Mouse (Mus musculus): ENCODE data around the gene Tank. TPM values are rescaled to one million over a fixed set of nuclear protein-coding genes. Genes with fewer than 3 reads are reported as not detected.

Gene Tank
- polyA plus RNA-seq, 1 experiment from 2014 or later = 39.8 TPM

DNA sequence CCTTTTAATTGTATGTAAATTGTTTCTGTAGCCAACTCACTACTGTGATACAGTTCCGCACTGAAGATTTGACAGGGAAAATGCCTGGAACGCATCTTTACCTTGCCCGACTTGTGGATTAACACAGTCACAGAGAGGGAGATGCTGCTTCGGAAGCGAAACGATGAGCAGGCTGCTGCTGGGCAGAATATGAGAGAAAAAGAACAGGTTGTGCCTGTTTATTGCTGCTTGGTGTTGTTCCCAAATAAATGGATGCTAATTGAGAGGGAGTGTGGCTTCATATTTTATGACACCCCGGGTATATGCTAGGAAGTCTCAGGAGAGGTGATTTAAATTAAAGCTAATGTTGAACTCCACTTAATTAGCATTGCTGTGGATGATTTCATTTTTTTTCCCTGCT lies 23.0 kb upstream of the Tank start:
- Histone ChIP-seq H3K36me3 (ENCODE audit: control insufficient read depth, insufficient read depth, low read length) (no peaks in the 10 kb centered on the region), H3K4me2 (ENCODE audit: low read depth) (no peak overlapping the region), H3K9ac (ENCODE audit: low read length) (no peak overlapping the region), H3K4me3 (ENCODE audit: low read depth, low read length) (no peak overlapping the region), H3K27ac (ENCODE audit: low read depth, low read length) (no peak overlapping the region), H3K4me1 (ENCODE audit: control insufficient read depth, insufficient read depth, low read length) (no peaks in the 10 kb centered on the region), H3K9me3 (ENCODE audit: control insufficient read depth, low read length) (no peaks in the 10 kb centered on the region), H3K27me3 (ENCODE audit: control insufficient read depth, insufficient read depth, low read length) (no peaks in the 10 kb centered on the region)
- WGBS = 76% methylated on average over 7 of the region's 7 CpGs
- DNase-seq (ENCODE audit: low spot score) (no peak), ATAC-seq (ENCODE audit: insufficient read depth, low FRiP score, low TSS enrichment) (no peak)

- Histone ChIP-seq H3K27me3 (ENCODE audit: control insufficient read depth, insufficient read depth, low read length) (no peaks in the 10 kb centered on the region), H3K4me1 (ENCODE audit: control insufficient read depth, insufficient read depth, low read length) (no peaks in the 10 kb centered on the region), H3K9ac (ENCODE audit: low read length) (no peak overlapping the region), H3K4me2 (ENCODE audit: low read depth) (no peak overlapping the region), H3K27ac (ENCODE audit: low read depth, low read length) (no peak overlapping the region), H3K36me3 (ENCODE audit: control insufficient read depth, insufficient read depth, low read length) (no peaks in the 10 kb centered on the region), H3K4me3 (ENCODE audit: low read depth, low read length) (no peak overlapping the region), H3K9me3 (ENCODE audit: control insufficient read depth, low read length) (no peaks in the 10 kb centered on the region)
- WGBS = 69% methylated on average over 2 of the region's 2 CpGs
- DNase-seq (ENCODE audit: low spot score) (no peak), ATAC-seq (ENCODE audit: insufficient read depth, low FRiP score, low TSS enrichment) (no peak)
These were observed 22.6 kb upstream of the Tank start for GRCm38 (mm10) chr2:61555825-61556224.

DNA sequence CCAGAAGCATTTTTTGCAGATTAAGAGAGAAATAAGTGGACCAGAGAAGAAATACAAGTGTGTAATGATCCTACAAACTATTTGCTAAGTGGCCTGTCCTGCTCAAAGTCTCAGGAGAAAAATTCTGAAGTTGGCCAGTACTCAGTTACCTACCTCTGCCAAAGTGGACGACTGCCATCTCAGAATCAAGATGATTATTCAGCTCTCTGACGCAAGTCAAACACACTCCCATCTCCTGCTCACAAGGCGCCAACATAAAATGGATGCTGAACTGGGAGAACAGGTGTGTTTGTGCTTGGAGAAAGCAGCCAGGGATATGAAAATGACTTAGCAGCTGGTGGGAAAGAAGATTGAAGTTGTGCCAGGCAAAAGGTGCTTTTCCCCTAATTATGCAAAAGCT lies 21.7 kb upstream of the Tank start:
- Histone ChIP-seq H3K27ac (ENCODE audit: low read depth, low read length) (no peak overlapping the region), H3K9me3 (ENCODE audit: control insufficient read depth, low read length) (no peaks in the 10 kb centered on the region), H3K4me2 (ENCODE audit: low read depth) (no peak overlapping the region), H3K36me3 (ENCODE audit: control insufficient read depth, insufficient read depth, low read length) (no peaks in the 10 kb centered on the region), H3K4me3 (ENCODE audit: low read depth, low read length) (no peak overlapping the region), H3K9ac (ENCODE audit: low read length) (no peak overlapping the region), H3K27me3 (ENCODE audit: control insufficient read depth, insufficient read depth, low read length) (no peaks in the 10 kb centered on the region), H3K4me1 (ENCODE audit: control insufficient read depth, insufficient read depth, low read length) (no peaks in the 10 kb centered on the region)
- 82% methylated on average over 3 of the region's 3 CpGs for WGBS
- DNase-seq (ENCODE audit: low spot score) (no peak), ATAC-seq (ENCODE audit: insufficient read depth, low FRiP score, low TSS enrichment) (no peak)

GRCm38 (mm10) chr2:61557848-61558471 lies 20.4 kb upstream of the Tank start:
- H3K27me3 ChIP-seq (ENCODE audit: control insufficient read depth, insufficient read depth, low read length) = no peaks in the 10 kb centered on the region
- ATAC-seq (ENCODE audit: insufficient read depth, low FRiP score, low TSS enrichment) (no peak), DNase-seq (ENCODE audit: low spot score) (no peak)
- H3K4me1 ChIP-seq (ENCODE audit: control insufficient read depth, insufficient read depth, low read length) = no peaks in the 10 kb centered on the region
- no peak overlapping the region for H3K4me2 ChIP-seq (ENCODE audit: low read depth)
- no peak overlapping the region for H3K4me3 ChIP-seq (ENCODE audit: low read depth, low read length)
- H3K9me3 ChIP-seq (ENCODE audit: control insufficient read depth, low read length) = no peaks in the 10 kb centered on the region
- no peak overlapping the region for H3K9ac ChIP-seq (ENCODE audit: low read length)
- no peaks in the 10 kb centered on the region for H3K36me3 ChIP-seq (ENCODE audit: control insufficient read depth, insufficient read depth, low read length)
- 89% methylated on average over 5 of the region's 5 CpGs for WGBS
- H3K27ac ChIP-seq (ENCODE audit: low read depth, low read length) = no peak overlapping the region

DNA sequence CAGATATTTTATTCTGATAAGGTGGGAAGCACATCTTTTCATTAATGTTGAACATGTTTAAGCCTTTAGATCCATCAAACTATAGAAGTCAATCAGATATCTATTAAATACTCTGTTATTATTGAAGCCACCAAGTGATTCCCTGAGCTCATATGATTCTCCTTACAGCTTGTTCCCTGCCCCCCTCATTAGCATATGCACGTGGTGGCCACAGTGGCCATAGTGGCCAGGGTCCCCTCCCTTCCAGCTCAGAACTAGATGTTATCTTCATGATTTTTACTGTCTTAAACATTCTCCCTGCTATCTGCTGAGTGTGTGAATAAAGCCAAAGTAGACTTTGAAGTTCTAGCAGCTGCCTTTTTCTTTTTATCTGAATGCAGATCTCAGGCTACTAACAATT lies 17.3 kb upstream of the Tank start:
- ATAC-seq (ENCODE audit: insufficient read depth, low FRiP score, low TSS enrichment) (no peak), DNase-seq (ENCODE audit: low spot score) (no peak)
- 6% methylated on average over 1 of the region's 1 CpGs for WGBS
- Histone ChIP-seq H3K36me3 (ENCODE audit: control insufficient read depth, insufficient read depth, low read length) (no peaks in the 10 kb centered on the region), H3K4me2 (ENCODE audit: low read depth) (no peak overlapping the region), H3K4me1 (ENCODE audit: control insufficient read depth, insufficient read depth, low read length) (no peaks in the 10 kb centered on the region), H3K9me3 (ENCODE audit: control insufficient read depth, low read length) (no peaks in the 10 kb centered on the region), H3K27me3 (ENCODE audit: control insufficient read depth, insufficient read depth, low read length) (no peaks in the 10 kb centered on the region), H3K27ac (ENCODE audit: low read depth, low read length) (no peak overlapping the region), H3K4me3 (ENCODE audit: low read depth, low read length) (no peak overlapping the region), H3K9ac (ENCODE audit: low read length) (no peak overlapping the region)

- Histone ChIP-seq H3K4me1 (ENCODE audit: control insufficient read depth, insufficient read depth, low read length) (no peaks in the 10 kb centered on the region), H3K27ac (ENCODE audit: low read depth, low read length) (no peak overlapping the region)
- WGBS = 85% methylated on average over 6 of the region's 6 CpGs
These were observed 15.2 kb upstream of the Tank start for GRCm38 (mm10) chr2:61563202-61563601.

GRCm38 (mm10) chr2:61567045-61567783 lies 11.2 kb upstream of the Tank start:
- WGBS = 88% methylated on average over 4 of the region's 4 CpGs
- no peaks in the 10 kb centered on the region for H3K4me1 ChIP-seq (ENCODE audit: control insufficient read depth, insufficient read depth, low read length)

More at GRCm38 (mm10) chr2:61563202-61563601, 15.2 kb upstream of the Tank start:
- no peak overlapping the region for H3K9ac ChIP-seq (ENCODE audit: low read length)
- no peaks in the 10 kb centered on the region for H3K36me3 ChIP-seq (ENCODE audit: control insufficient read depth, insufficient read depth, low read length)
- H3K9me3 ChIP-seq (ENCODE audit: control insufficient read depth, low read length) = no peaks in the 10 kb centered on the region
- ATAC-seq (ENCODE audit: insufficient read depth, low FRiP score, low TSS enrichment) (no peak), DNase-seq (ENCODE audit: low spot score) (no peak)
- H3K4me3 ChIP-seq (ENCODE audit: low read depth, low read length) = no peak overlapping the region
- no peaks in the 10 kb centered on the region for H3K27me3 ChIP-seq (ENCODE audit: control insufficient read depth, insufficient read depth, low read length)
- no peak overlapping the region for H3K4me2 ChIP-seq (ENCODE audit: low read depth)

DNA sequence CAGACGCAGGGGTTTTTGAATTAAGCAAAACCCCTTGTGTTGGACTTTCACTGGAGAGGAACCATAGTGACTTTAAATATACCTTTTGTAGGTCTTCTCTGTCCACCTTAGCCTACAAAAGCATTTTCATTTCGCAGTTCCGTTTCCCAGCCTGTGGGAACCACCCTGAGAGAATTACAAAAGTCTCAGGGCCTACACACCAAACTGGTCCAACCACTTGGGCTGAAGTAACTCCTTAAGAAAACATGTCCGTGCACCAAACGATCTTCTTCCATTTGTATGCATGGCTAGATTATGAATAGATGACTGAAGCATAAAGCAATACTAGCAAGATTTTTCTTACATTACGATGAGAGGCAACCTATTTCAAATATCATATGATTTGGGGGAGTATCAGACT lies 9.2 kb upstream of the Tank start:
- Histone ChIP-seq H3K9me3 (ENCODE audit: control insufficient read depth, low read length) (no peaks in the 10 kb centered on the region), H3K4me1 (ENCODE audit: control insufficient read depth, insufficient read depth, low read length) (no peaks in the 10 kb centered on the region), H3K36me3 (ENCODE audit: control insufficient read depth, insufficient read depth, low read length) (no peaks in the 10 kb centered on the region), H3K4me3 (ENCODE audit: low read depth, low read length) (no peak overlapping the region), H3K4me2 (ENCODE audit: low read depth) (no peak overlapping the region), H3K9ac (ENCODE audit: low read length) (no peak overlapping the region), H3K27ac (ENCODE audit: low read depth, low read length) (no peak overlapping the region), H3K27me3 (ENCODE audit: control insufficient read depth, insufficient read depth, low read length) (no peaks in the 10 kb centered on the region)
- no peak for ATAC-seq (ENCODE audit: insufficient read depth, low FRiP score, low TSS enrichment)
- WGBS = 88% methylated on average over 6 of the region's 6 CpGs
- no peak for DNase-seq (ENCODE audit: low spot score)

More at GRCm38 (mm10) chr2:61567045-61567783, 11.2 kb upstream of the Tank start:
- Histone ChIP-seq H3K4me2 (ENCODE audit: low read depth) (no peak overlapping the region), H3K36me3 (ENCODE audit: control insufficient read depth, insufficient read depth, low read length) (no peaks in the 10 kb centered on the region), H3K4me3 (ENCODE audit: low read depth, low read length) (no peak overlapping the region), H3K27ac (ENCODE audit: low read depth, low read length) (no peak overlapping the region), H3K27me3 (ENCODE audit: control insufficient read depth, insufficient read depth, low read length) (no peaks in the 10 kb centered on the region), H3K9me3 (ENCODE audit: control insufficient read depth, low read length) (no peaks in the 10 kb centered on the region), H3K9ac (ENCODE audit: low read length) (no peak overlapping the region)
- ATAC-seq (ENCODE audit: insufficient read depth, low FRiP score, low TSS enrichment) (no peak), DNase-seq (ENCODE audit: low spot score) (no peak)

- H3K27me3 ChIP-seq (ENCODE audit: control insufficient read depth, insufficient read depth, low read length) = no peaks in the 10 kb centered on the region
- ATAC-seq (ENCODE audit: insufficient read depth, low FRiP score, low TSS enrichment) (no peak), DNase-seq (ENCODE audit: low spot score) (no peak)
- H3K9me3 ChIP-seq (ENCODE audit: control insufficient read depth, low read length) = no peaks in the 10 kb centered on the region
- no peaks in the 10 kb centered on the region for H3K36me3 ChIP-seq (ENCODE audit: control insufficient read depth, insufficient read depth, low read length)
- no peak overlapping the region for H3K4me3 ChIP-seq (ENCODE audit: low read depth, low read length)
- H3K4me1 ChIP-seq (ENCODE audit: control insufficient read depth, insufficient read depth, low read length) = no peaks in the 10 kb centered on the region
- H3K27ac ChIP-seq (ENCODE audit: low read depth, low read length) = no peak overlapping the region
- no peak overlapping the region for H3K9ac ChIP-seq (ENCODE audit: low read length)
- H3K4me2 ChIP-seq (ENCODE audit: low read depth) = no peak overlapping the region
- WGBS = 66% methylated on average over 4 of the region's 4 CpGs
These were observed 6.9 kb upstream of the Tank start for GRCm38 (mm10) chr2:61571343-61571955.

All from neural tube, embryonic 11.5 days (tissue).